Mouse (Mus musculus): ENCODE measurements at regions not wholly inside any gene's neighbourhood (a gene's known extent, or its start where the extent isn't known, plus 50 kb on each side); places are given as distances from the start of the nearest gene placed in this dataset.

DNA sequence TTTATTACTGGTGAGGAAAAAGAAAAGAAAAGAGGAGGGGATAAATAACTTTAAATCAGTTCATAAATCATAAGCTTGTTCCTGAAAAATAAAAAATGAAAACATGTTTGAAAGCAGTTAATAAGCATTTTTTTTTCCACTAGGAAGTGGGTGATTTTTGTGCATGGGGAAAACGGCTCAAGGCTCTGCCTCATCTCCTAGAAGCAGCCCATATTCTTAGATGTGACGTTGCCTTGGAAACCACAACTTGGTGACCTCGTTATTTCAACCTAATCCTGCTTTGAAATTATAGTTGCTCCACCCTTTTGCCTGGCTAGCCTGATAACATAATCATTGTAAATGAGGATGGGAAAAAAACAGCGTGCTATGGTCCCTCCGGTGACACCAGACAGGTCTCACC lies 183.1 kb downstream of the Qdpr start:
- H3K36me3 ChIP-seq: no peaks in the 10 kb centered on the region
- no peaks in the 10 kb centered on the region for H3K4me1 ChIP-seq
- no peak for ATAC-seq (ENCODE audit: low FRiP score)
- H3K9ac ChIP-seq: no peak overlapping the region
- H3K4me3 ChIP-seq: no peak overlapping the region
- H3K27me3 ChIP-seq: no peaks in the 10 kb centered on the region
- no peaks in the 10 kb centered on the region for H3K9me3 ChIP-seq (replicated peaks)
- H3K4me2 ChIP-seq (replicated peaks): no peak overlapping the region
- WGBS: 53% methylated on average over 5 of the region's 5 CpGs
- H3K27ac ChIP-seq: no peak overlapping the region

DNA sequence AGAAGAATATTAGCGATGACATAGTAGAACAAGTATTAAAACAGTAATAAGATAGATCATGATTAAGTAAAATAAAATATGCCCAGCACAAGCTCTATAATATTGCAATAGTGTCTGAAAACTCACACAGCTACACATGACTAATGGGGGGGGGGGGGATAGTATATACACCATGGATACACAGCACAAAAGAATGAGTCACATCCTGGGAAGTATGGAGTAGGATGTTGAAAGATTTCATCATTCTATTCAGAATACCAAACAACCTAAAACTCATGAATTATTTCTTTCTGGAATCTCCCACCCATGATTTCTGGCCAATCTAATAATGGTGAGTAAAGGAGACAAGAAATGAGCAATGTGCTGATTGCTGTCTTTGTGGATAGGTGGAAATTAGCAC lies 191.6 kb downstream of the Qdpr start:
- Histone ChIP-seq H3K27ac (no peak overlapping the region), H3K4me2 (replicated peaks) (no peak overlapping the region), H3K4me1 (no peaks in the 10 kb centered on the region), H3K9ac (no peak overlapping the region), H3K36me3 (no peaks in the 10 kb centered on the region), H3K9me3 (replicated peaks) (no peaks in the 10 kb centered on the region), H3K27me3 (no peaks in the 10 kb centered on the region), H3K4me3 (no peak overlapping the region)
- 100% methylated on average over 1 of the region's 1 CpGs for WGBS
- no peak for ATAC-seq (ENCODE audit: low FRiP score)

GRCm38 (mm10) chr5:45256256-45256999 lies 193.6 kb downstream of the Qdpr start:
- Histone ChIP-seq H3K36me3 (no peaks in the 10 kb centered on the region), H3K27me3 (no peaks in the 10 kb centered on the region), H3K27ac (no peak overlapping the region), H3K4me1 (no peaks in the 10 kb centered on the region), H3K9ac (no peak overlapping the region), H3K4me3 (no peak overlapping the region), H3K4me2 (replicated peaks) (no peak overlapping the region), H3K9me3 (replicated peaks) (no peaks in the 10 kb centered on the region)
- no peak for ATAC-seq (ENCODE audit: low FRiP score)
- WGBS: 78% methylated on average over 9 of the region's 9 CpGs

DNA sequence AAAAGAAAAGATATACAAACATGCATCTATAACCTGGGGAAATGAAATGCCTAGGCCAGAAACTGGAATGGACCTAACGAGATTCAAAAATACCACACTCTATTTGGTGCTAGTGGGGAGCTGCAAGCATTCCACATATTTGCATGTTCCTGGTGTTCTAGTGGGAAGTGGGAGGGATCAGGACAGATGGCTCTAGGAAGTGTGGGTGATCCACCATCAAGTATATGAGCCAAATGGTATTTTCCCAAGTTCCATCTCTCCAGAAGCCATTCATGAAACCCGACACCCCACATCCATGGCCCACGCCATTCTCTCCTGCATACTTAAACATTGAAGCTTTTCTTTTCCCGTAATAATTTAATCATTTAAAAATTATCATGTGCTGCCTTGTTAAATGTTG lies 218.2 kb downstream of the Qdpr start:
- 90% methylated on average over 4 of the region's 4 CpGs for WGBS
- no peaks in the 10 kb centered on the region for H3K27me3 ChIP-seq
- no peaks in the 10 kb centered on the region for H3K9me3 ChIP-seq (replicated peaks)
- H3K36me3 ChIP-seq: no peaks in the 10 kb centered on the region
- no peak for ATAC-seq (ENCODE audit: low FRiP score)
- no peak overlapping the region for H3K4me3 ChIP-seq
- no peak overlapping the region for H3K9ac ChIP-seq
- H3K27ac ChIP-seq: no peak overlapping the region
- no peaks in the 10 kb centered on the region for H3K4me1 ChIP-seq
- H3K4me2 ChIP-seq (replicated peaks): no peak overlapping the region

- Histone ChIP-seq H3K27me3 (no peaks in the 10 kb centered on the region), H3K4me3 (no peak overlapping the region), H3K4me2 (replicated peaks) (no peak overlapping the region), H3K36me3 (no peaks in the 10 kb centered on the region), H3K9ac (no peak overlapping the region), H3K27ac (no peak overlapping the region), H3K9me3 (replicated peaks) (no peaks in the 10 kb centered on the region), H3K4me1 (no peaks in the 10 kb centered on the region)
- ATAC-seq (ENCODE audit: low FRiP score): no peak
- WGBS: 79% methylated on average over 1 of the region's 1 CpGs
Measured at GRCm38 (mm10) chr5:45230097-45230496, 219.9 kb downstream of the Qdpr start.

DNA sequence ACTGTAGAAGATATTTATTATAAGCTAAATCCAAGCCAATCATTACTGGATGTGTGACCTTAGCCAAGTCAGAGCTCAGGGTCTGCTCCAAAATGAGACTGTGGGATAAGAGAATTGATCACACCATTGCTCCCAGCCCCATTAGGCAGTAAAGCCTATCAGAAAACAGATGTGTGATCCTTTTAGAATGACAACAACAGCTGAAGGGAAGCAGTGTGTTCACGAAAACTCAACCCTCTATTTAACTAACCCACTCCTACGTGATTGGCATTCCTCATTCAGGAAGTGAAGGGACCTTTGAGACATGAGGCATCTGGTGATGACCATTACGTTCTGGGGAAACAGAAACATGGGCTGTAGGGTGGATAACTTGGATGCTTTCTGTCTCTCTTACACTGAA lies 220.6 kb downstream of the Qdpr start:
- Histone ChIP-seq H3K9ac (no peak overlapping the region), H3K27me3 (no peaks in the 10 kb centered on the region), H3K4me2 (replicated peaks) (no peak overlapping the region), H3K4me3 (no peak overlapping the region), H3K27ac (no peak overlapping the region), H3K4me1 (no peaks in the 10 kb centered on the region), H3K9me3 (replicated peaks) (no peaks in the 10 kb centered on the region), H3K36me3 (no peaks in the 10 kb centered on the region)
- no peak for ATAC-seq (ENCODE audit: low FRiP score)
- 64% methylated on average over 3 of the region's 3 CpGs for WGBS

GRCm38 (mm10) chr5:45228226-45228927 lies 221.7 kb downstream of the Qdpr start:
- 89% methylated on average over 6 of the region's 6 CpGs for WGBS
- Histone ChIP-seq H3K27ac (no peak overlapping the region), H3K4me3 (no peak overlapping the region), H3K9me3 (replicated peaks) (no peaks in the 10 kb centered on the region), H3K36me3 (no peaks in the 10 kb centered on the region), H3K4me2 (replicated peaks) (no peak overlapping the region), H3K9ac (no peak overlapping the region), H3K4me1 (no peaks in the 10 kb centered on the region), H3K27me3 (no peaks in the 10 kb centered on the region)
- ATAC-seq (ENCODE audit: low FRiP score): no peak

DNA sequence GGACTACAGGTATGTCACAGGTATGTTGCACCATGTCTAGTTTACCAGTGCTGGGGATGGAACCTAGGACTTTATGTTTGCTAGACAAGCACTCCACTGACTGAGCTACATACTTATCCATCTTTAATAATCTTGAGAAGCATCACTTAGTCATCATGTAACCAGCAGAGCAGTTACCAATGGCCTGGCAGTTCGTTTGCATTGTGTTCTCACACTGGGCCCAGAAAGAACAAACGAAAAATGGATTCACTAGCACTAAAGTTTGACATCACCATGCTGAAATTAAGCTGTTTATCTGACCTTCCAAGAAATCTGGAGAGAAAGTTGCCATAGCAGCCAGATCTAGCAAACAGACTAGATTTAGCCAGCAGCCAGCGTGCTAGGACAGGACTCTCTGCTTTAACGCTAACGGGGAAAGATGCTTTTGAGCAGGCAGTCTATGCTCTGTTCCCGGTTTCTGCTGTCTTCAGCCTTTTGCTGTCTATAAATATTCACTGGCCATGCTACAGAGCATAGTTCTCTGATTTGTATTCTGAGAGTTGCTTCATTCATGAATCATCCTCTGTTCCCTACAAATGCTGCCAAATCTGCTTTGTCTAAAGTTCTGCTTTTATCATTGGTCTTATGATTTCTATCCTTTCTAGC lies 229.6 kb downstream of the Qdpr start:
- Histone ChIP-seq H3K36me3 (no peaks in the 10 kb centered on the region), H3K4me2 (replicated peaks) (no peak overlapping the region), H3K4me3 (no peak overlapping the region), H3K9ac (no peak overlapping the region), H3K27ac (no peak overlapping the region), H3K9me3 (replicated peaks) (no peaks in the 10 kb centered on the region), H3K4me1 (no peaks in the 10 kb centered on the region), H3K27me3 (no peaks in the 10 kb centered on the region)
- 90% methylated on average over 6 of the region's 6 CpGs for WGBS
- no peak for ATAC-seq (ENCODE audit: low FRiP score)

- no peak for ATAC-seq (ENCODE audit: low FRiP score)
- H3K27me3 ChIP-seq: no peaks in the 10 kb centered on the region
- H3K4me3 ChIP-seq: no peak overlapping the region
- H3K9me3 ChIP-seq (replicated peaks): no peaks in the 10 kb centered on the region
- 90% methylated on average over 1 of the region's 1 CpGs for WGBS
- no peak overlapping the region for H3K27ac ChIP-seq
- no peak overlapping the region for H3K9ac ChIP-seq
- H3K36me3 ChIP-seq: no peaks in the 10 kb centered on the region
- H3K4me2 ChIP-seq (replicated peaks): no peak overlapping the region
- no peaks in the 10 kb centered on the region for H3K4me1 ChIP-seq
Measured at GRCm38 (mm10) chr5:45219558-45219957, 230.5 kb downstream of the Qdpr start.

- no peak for ATAC-seq (ENCODE audit: low FRiP score)
- 51% methylated on average over 3 of the region's 3 CpGs for WGBS
- Histone ChIP-seq H3K27me3 (no peaks in the 10 kb centered on the region), H3K9me3 (replicated peaks) (no peaks in the 10 kb centered on the region), H3K9ac (no peak overlapping the region), H3K36me3 (no peaks in the 10 kb centered on the region), H3K4me3 (no peak overlapping the region), H3K4me1 (no peaks in the 10 kb centered on the region), H3K4me2 (replicated peaks) (no peak overlapping the region), H3K27ac (no peak overlapping the region)
Measured at GRCm38 (mm10) chr5:45219101-45219500, 230.9 kb downstream of the Qdpr start.

GRCm38 (mm10) chr5:45214475-45214874 lies 235.6 kb downstream of the Qdpr start:
- H3K9me3 ChIP-seq (replicated peaks): no peaks in the 10 kb centered on the region
- no peaks in the 10 kb centered on the region for H3K4me1 ChIP-seq
- no peak for ATAC-seq (ENCODE audit: low FRiP score)
- no peak overlapping the region for H3K4me3 ChIP-seq
- H3K36me3 ChIP-seq: no peaks in the 10 kb centered on the region
- no peak overlapping the region for H3K4me2 ChIP-seq (replicated peaks)
- no peaks in the 10 kb centered on the region for H3K27me3 ChIP-seq
- H3K27ac ChIP-seq: no peak overlapping the region
- H3K9ac ChIP-seq: no peak overlapping the region

- 93% methylated on average over 1 of the region's 1 CpGs for WGBS
- no peak for ATAC-seq (ENCODE audit: low FRiP score)
- H3K4me3 ChIP-seq: no peak overlapping the region
- no peaks in the 10 kb centered on the region for H3K27me3 ChIP-seq
- H3K9ac ChIP-seq: no peak overlapping the region
- no peaks in the 10 kb centered on the region for H3K9me3 ChIP-seq (replicated peaks)
- no peak overlapping the region for H3K4me2 ChIP-seq (replicated peaks)
- H3K36me3 ChIP-seq: no peaks in the 10 kb centered on the region
- no peak overlapping the region for H3K27ac ChIP-seq
- no peaks in the 10 kb centered on the region for H3K4me1 ChIP-seq
Measured at GRCm38 (mm10) chr5:45198408-45198807, 251.6 kb downstream of the Qdpr start.

GRCm38 (mm10) chr5:45196159-45196558 lies 253.9 kb downstream of the Qdpr start:
- Histone ChIP-seq H3K4me2 (replicated peaks) (no peak overlapping the region), H3K36me3 (no peaks in the 10 kb centered on the region), H3K27ac (no peak overlapping the region), H3K9ac (no peak overlapping the region), H3K9me3 (replicated peaks) (no peaks in the 10 kb centered on the region), H3K27me3 (no peaks in the 10 kb centered on the region), H3K4me3 (no peak overlapping the region), H3K4me1 (no peaks in the 10 kb centered on the region)
- no peak for ATAC-seq (ENCODE audit: low FRiP score)
- WGBS: 67% methylated on average over 3 of the region's 3 CpGs
